In the genomic region with DNA sequence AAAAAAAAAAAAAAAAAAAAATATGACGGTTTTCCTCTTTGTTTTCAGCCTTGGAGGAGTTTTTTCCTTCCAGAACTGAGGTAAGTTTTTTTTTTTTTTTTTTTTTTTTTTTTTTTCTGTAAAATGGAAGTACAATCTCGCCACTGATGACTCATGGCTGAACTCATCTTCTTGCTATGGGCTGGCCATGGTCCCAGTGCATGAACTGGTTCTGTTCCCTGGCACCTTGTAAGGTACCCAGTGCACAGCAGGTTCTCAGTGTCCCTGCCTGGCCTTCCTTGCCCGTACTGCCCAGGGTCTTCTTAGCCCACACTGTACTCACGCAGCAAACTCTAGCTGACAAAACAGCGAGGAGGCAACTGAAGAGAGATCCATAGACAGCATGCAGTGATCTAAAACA, we compare ENCODE assay signal across 15 mouse cellular contexts.
A peak's percentile ranks its signal among the peaks of the same experiment; 100 is the strongest.
DNase-seq lines count a peak whose midpoint lies in the region; ATAC-seq and TF ChIP-seq lines count a peak whose summit lies in the region.
"Had no signal": no experiment of that assay in that cellular context is flagged by ENCODE, and none has a peak within 500 bp of the region (broad histone marks: within the 10 kb centered on the region; RNA-seq: fewer than 3 reads in every experiment).

No protein-coding gene starts in this region.

- peak overlapping the region; percentile 11 for H3K27ac ChIP-seq in liver, adult 2 months (replicated peaks; ENCODE audit: insufficient read depth, low read depth, low read length)
- no peak overlapping the region for H3K27ac ChIP-seq in liver, postnatal 0 days (ENCODE audit: low read depth)
- H3K27ac ChIP-seq in left cerebral cortex, adult 2 months: no peak overlapping the region
- H3K27ac ChIP-seq: hindbrain, embryonic 12.5 days; layer of hippocampus, adult 2 months; stomach, embryonic 15.5 days had no signal

- peak; percentile 48 for DNase-seq in liver, adult 2 months (ENCODE audit: extremely low read depth, low read depth, low spot score)
- DNase-seq in liver, postnatal 0 days: no peak
- peak; percentile 9 for DNase-seq in adrenal gland, adult 8-10 months
- peak; percentile 42 to 51 for DNase-seq in cerebellum, postnatal 14 days
- DNase-seq in MN1 (ENCODE audit: low spot score): no peak
- no peak for DNase-seq in left cerebral cortex, adult 2 months (ENCODE audit: extremely low spot score in 1 of 2, low spot score in 2 of 2)
- DNase-seq: kidney, adult 8-10 months; lung, adult 18-20 months; right cerebral cortex, postnatal 4 days had no signal

- H3K9me3 ChIP-seq in liver, postnatal 0 days (ENCODE audit: low read length): no peaks in the 10 kb centered on the region
- H3K9me3 ChIP-seq: hindbrain, embryonic 12.5 days; megakaryocyte, embryonic 14.5 days; stomach, embryonic 15.5 days had no signal

- WGBS in liver, adult 2 months: 62% methylated on average over 5 of the region's 5 CpGs
- WGBS in liver, postnatal 0 days (ENCODE audit: insufficient replicate concordance): 72% methylated on average over 5 of the region's 5 CpGs

- no peak overlapping the region for H3K4me3 ChIP-seq in liver, adult 2 months (ENCODE audit: insufficient read depth, low read depth, low read length)
- H3K4me3 ChIP-seq in liver, postnatal 0 days (ENCODE audit: low read depth, low read length): no peak overlapping the region
- H3K4me3 ChIP-seq in left cerebral cortex, adult 2 months: no peak overlapping the region
- H3K4me3 ChIP-seq: hindbrain, embryonic 12.5 days; layer of hippocampus, adult 2 months; megakaryocyte, embryonic 14.5 days; stomach, embryonic 15.5 days had no signal

- no peak for TF ChIP-seq CTCF in liver, adult 2 months (IDR thresholded peaks at IDR 0.05; ENCODE audit: low read depth, low read length)
- TF ChIP-seq CTCF in liver, postnatal 0 days (IDR thresholded peaks at IDR 0.05; ENCODE audit: low read depth): no peak
- TF ChIP-seq CTCF in left cerebral cortex, adult 2 months (IDR thresholded peaks at IDR 0.05): no peak

- no peaks in the 10 kb centered on the region for H3K79me2 ChIP-seq in liver, adult 2 months (ENCODE audit: control insufficient read depth, insufficient read depth, low read length)

- H3K36me3 ChIP-seq in liver, adult 2 months (ENCODE audit: control insufficient read depth, insufficient read depth, low read length): no peaks in the 10 kb centered on the region
- no peaks in the 10 kb centered on the region for H3K36me3 ChIP-seq in liver, postnatal 0 days (replicated peaks; ENCODE audit: insufficient read depth, low read length)
- H3K36me3 ChIP-seq: hindbrain, embryonic 12.5 days; stomach, embryonic 15.5 days had no signal

- ATAC-seq in liver, postnatal 0 days: no peak
- ATAC-seq in erythroblast, adult 5-6 weeks (replicated peaks; ENCODE audit: low FRiP score, poor library complexity, severe bottlenecking): no peak

- TF ChIP-seq EP300 in liver, postnatal 0 days (IDR thresholded peaks at IDR 0.05; ENCODE audit: low read depth): no peak

- no peaks in the 10 kb centered on the region for H3K27me3 ChIP-seq in liver, adult 2 months (ENCODE audit: control insufficient read depth, insufficient read depth, low read length)
- no peaks in the 10 kb centered on the region for H3K27me3 ChIP-seq in liver, postnatal 0 days (ENCODE audit: insufficient read depth, low read length)
- H3K27me3 ChIP-seq: hindbrain, embryonic 12.5 days; megakaryocyte, embryonic 14.5 days; stomach, embryonic 15.5 days had no signal

- TF ChIP-seq POLR2A in liver, adult 2 months (IDR thresholded peaks at IDR 0.05; ENCODE audit: extremely low read depth, insufficient read depth, low read length): no peak

- H3K4me2 ChIP-seq in liver, postnatal 0 days (ENCODE audit: low read depth, low read length): no peak overlapping the region
- H3K4me2 ChIP-seq: heart, embryonic 11.5 days; hindbrain, embryonic 12.5 days; stomach, embryonic 15.5 days had no signal

- no peak overlapping the region for H3K9ac ChIP-seq in liver, adult 2 months (ENCODE audit: low read depth, low read length)
- no peak overlapping the region for H3K9ac ChIP-seq in liver, postnatal 0 days (replicated peaks)
- H3K9ac ChIP-seq: hindbrain, embryonic 12.5 days; stomach, embryonic 15.5 days had no signal

- intact Hi-C loops in left cerebral cortex, adult 2 months (cut with DNase I): no loop called here

- H3K4me1 ChIP-seq in liver, adult 2 months (ENCODE audit: control insufficient read depth, insufficient read depth, low read length): peaks cover 23% of the 10 kb centered on the region
- H3K4me1 ChIP-seq in liver, postnatal 0 days (ENCODE audit: insufficient read depth): no peaks in the 10 kb centered on the region
- H3K4me1 ChIP-seq: hindbrain, embryonic 12.5 days; stomach, embryonic 15.5 days had no signal

Comparison
In these comparisons a context has a peak if more than half of its experiments do, and no peak if none do; other contexts are left out.
1. DNase-seq: peak in liver, adult 2 months (single experiment), adrenal gland, adult 8-10 months (single experiment) and cerebellum, postnatal 14 days (2 of 2); none in liver, postnatal 0 days (single experiment), MN1 (single experiment) and left cerebral cortex, adult 2 months (0 of 2).